Mouse (Mus musculus): ENCODE results near the gene Nrxn3.

Gene Nrxn3

GRCm38 (mm10) chr12:89836271-89836670 is 1113.6 kb downstream of the Nrxn3 start:
- DNase-seq, result no peak

- DNase-seq, result no peak
Measured at GRCm38 (mm10) chr12:89842861-89843260, 1120.2 kb downstream of the Nrxn3 start.

DNA sequence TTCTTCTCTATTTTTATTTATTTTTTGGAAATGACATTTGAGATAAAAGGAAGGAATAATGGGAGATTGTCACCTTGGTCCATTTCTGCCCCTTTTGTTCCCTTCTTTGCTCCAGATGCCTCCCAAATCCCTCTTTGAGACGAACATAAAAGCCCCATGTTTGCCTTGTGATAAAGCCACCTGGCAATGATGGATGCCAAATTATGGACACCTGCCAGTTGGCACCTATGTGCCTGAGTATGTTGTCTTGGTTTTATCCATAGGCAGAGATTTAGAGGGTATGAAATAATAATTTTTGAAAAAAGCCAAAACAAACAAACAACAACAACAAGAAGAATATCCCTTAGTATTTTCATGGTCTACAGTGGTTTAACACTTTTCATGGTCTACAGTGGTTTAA is 1125.4 kb downstream of the Nrxn3 start:
- DNase-seq, result no peak

- DNase-seq, result no peak
Measured at GRCm38 (mm10) chr12:89854355-89854754, 1131.7 kb downstream of the Nrxn3 start.

DNA sequence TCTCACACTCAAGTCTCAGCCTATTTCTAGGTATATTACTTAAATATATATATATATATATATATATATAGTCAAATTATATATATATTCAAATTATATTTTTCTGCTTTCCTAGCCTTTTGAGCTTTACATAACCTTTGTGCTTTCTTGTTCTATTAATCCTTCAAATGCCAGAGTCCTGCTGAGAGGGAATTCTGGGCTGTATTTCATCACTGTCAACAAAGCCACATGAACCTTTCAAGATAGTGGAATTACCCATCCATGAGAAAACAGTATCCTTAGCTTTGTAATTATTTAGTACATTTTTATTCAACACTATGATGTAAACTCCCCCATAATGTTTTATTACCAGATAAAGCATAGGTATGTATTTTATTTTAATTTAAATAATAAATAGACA is 1144.4 kb downstream of the Nrxn3 start:
- DNase-seq, result no peak

GRCm38 (mm10) chr12:89882617-89883370 is 1160.1 kb downstream of the Nrxn3 start:
- DNase-seq, result no peak

DNA sequence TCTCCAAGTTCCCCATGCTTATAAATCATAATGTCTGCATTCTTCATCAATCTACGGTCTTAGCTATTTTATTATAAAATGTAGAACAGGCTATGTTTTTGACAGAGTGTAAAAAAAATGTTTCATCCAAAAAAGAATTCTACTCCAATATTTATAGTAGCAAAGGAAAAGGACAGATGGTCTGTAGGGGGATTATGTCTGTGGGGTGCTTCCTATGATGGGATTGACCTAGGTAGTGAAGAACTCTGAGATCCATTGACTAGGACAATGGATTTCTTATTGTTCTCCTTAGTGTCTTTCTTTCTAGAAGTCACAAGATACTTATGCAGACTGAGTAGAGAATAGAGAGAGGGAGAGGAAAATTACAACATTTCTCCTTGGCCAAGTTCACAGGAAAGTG is 1161.9 kb downstream of the Nrxn3 start:
- DNase-seq, result no peak

DNA sequence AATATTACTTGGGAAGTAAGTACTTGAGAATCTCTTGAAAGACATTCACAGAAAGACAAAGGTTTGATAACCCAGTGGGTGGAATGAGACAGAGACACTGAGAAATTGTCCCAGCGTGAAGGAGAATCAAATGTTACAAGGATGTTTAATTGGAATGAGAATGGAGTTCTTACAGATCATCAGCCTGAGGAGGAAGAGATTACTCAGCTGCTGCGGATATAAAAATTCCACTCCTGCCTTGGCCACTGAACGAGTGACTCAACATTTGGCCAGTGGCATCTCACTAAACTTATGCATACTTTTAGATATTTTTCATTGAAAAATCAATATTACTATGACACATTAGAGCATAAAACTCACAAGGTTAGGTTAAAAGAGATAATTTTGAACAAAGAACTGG is 1166.0 kb downstream of the Nrxn3 start:
- no peak for DNase-seq

DNA sequence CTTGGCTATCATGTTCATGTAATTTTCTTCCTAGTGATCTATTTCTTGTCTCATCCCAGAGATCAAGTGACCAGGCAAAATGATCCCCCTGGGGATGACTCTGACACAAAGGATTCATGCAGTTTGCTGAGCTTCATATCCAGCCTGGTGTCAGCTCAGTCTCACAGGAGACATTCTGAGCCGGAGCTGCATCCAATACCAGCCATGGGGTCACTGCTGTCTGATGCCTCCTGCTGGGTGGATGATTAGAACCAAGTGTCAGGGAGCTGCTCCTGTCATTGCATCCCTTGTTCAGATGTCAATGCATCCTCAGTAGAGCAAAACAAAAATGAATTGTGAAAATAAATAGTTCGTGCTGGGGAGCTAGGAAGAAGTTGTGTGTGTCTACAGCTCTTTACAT is 1174.2 kb downstream of the Nrxn3 start:
- no peak for DNase-seq

- no peak for DNase-seq
Measured at GRCm38 (mm10) chr12:89909578-89909977, 1186.9 kb downstream of the Nrxn3 start.

DNA sequence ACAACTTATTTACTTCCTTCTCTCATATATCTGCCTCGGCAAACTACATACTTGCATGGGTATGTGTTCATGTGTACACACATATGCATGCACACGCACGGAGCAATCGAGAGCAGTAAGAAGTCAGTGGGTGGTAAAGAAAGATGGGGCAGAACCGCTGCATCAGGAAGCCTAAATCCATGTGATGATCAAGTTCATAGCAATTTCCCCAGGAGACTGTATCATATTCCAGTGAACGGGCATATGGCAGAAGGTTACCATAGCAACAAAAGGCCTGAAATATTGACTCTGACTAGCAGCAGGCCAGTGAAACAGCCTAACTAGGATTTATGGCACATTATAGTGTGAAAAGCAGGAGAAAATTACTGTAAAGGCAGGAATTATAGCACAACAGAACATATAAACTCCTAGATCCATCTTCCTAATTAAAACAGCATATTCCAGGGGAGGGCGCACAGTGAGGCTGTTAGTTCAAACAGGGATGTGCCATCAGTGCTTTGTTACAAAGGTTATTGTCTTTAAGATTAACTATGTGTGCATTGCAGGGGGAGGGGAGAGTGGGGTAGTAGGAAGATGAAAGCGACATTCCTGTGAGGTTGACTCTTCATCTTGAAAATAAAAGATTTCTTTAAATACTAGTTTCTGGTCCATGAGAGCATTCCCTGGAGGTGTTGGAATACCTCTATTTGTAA is 1195.6 kb downstream of the Nrxn3 start:
- DNase-seq, result no peak

- DNase-seq, result no peak
Measured at GRCm38 (mm10) chr12:89932338-89932737, 1209.7 kb downstream of the Nrxn3 start.

DNA sequence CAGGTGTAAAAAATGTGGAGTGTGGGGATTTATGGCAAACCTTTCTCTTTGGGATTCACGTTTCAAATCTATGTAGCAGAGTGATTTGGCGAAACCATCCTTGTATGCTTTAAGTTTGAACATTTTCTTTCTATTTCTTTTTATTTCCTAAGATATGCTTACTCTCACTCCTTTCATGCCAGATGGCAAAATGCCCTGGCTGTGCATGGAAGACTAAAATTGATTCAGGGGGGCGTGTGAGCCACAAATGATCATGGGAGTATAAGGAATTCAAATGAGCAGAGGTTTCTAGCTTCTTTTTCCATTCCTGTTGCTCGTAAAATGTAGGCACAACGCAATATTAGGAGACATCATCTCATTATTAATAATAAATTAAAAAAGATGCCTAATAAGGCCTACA is 1211.0 kb downstream of the Nrxn3 start:
- DNase-seq, result no peak

DNA sequence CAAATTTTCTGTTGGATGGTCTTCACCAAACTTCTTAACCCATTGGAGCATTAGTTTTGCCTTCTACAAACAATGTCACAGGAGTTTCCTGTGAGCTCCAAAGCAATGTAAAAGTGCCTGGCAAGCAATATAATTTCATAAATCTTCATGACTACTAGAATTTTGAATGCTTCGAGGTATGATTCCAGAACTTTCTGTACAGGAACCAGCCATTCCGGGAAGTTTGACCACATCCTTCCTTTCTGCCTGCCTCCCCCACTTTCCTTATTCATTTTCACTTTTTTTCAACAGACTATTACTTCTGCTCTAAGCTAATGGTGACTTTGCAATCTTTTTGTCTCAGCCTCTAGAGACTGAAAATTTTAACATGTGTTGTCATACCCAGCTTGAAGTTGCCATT is 1218.1 kb downstream of the Nrxn3 start:
- no peak for DNase-seq

DNA sequence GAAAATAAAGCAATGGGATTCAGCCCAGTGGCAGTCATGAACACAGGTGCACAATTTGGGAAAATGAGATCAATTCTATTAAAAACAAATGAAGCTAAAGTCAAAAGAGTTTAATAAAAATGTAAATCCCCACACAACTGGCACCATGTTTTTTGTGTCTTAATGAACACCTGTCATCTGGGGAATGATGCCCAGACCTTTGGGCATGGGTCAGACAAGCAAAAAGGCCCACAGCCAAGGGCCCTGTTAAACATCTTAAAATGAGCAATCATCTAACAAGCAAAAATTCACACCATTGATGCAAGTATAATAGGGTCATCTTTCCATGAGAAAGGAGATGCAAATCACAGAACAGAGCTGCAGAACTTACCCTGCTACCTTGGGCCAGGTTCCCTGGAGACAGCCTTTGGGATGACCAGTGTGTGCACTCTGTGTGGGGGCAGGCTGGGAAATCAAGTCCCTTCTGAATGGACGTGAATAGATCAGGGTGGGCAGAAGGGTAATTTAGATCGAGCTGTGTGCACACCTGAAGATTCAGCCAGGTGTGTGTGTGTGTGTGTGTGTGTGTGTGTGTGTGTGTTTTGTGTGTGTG is 1223.3 kb downstream of the Nrxn3 start:
- no peak for DNase-seq

DNA sequence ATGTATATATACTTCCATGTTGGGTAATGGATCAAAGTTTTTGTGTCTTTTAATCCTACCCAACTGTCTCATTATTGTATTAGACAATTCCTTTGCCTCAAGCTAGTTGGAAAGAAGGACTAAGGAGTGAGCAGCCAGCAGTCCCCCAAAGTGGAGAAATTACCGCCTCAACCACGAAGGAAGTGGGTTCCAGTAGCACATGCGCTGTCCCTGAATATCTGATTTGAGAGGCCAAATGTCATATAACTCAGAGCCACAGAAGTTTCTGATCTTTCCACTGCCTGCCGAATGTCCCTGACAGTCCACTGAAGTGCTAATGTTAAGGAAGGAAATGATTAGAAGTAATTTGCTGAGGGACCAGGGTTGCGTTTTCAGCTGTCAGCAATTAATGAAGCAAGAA is 1223.8 kb downstream of the Nrxn3 start:
- no peak for DNase-seq

DNA sequence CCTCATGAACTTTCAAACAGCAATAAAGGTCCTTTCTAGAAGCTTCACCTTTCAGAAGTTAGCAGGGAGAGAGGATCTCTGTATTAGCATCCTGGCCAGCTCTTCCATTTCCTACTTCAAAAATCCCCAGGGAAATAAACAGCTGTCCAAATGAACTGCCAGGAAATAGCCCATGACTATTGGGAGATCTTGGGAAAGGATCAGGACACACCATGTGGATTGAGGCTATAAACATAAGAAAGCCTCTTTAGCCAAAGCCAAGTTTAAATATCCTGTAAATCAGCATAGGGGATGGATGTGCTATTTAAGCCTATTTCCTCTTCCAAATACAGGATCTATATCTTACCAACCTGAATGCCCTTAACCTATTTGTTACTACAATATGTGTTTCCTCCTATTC is 1230.6 kb downstream of the Nrxn3 start:
- DNase-seq, result no peak

GRCm38 (mm10) chr12:89953649-89954048 is 1231.0 kb downstream of the Nrxn3 start:
- no peak for DNase-seq

- DNase-seq, result peak; percentile 33
Measured at GRCm38 (mm10) chr12:89954441-89955070, 1231.9 kb downstream of the Nrxn3 start.

GRCm38 (mm10) chr12:89963073-89963472 is 1240.4 kb downstream of the Nrxn3 start:
- no peak for DNase-seq

DNA sequence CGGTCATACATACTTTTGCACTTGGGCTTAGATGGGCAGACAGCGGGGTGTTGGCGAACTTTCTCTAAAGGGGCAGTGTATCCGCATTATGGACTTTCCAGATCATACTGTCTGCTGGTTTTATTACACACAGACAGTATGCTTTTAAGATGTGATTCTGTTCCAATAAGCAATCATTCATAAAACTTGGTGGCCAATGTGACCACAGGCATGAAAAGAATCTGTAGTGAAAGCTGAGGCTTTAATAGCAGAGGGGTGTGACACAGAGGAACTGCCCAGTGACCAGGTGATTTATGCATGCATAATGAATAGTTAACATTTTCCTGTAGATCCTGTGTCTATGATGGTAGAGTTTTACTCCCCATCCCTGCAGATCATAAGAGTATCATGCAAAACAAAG is 1254.0 kb downstream of the Nrxn3 start:
- no peak for DNase-seq

DNA sequence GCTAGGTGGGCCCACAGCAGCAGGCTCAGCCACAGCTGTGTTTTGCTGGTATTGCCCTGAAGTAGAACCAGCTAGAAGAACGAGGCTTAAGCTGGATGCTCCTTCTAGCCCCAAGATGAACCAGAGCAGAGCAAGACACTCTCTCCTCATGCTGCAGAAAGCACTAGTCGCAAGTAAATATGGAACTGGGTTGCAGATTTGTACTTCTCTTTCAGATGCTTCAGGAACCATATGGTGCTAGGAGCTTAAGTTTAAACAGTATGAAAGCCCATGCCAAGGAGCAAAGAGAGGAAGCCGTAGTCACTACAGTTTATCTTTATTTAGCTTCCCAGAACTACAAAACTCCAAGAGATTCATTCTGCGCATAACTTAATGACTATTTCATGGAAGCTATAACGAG is 1254.8 kb downstream of the Nrxn3 start:
- no peak for DNase-seq

GRCm38 (mm10) chr12:89979190-89979589 is 1256.5 kb downstream of the Nrxn3 start:
- no peak for DNase-seq

GRCm38 (mm10) chr12:89982445-89982844 is 1259.8 kb downstream of the Nrxn3 start:
- no peak for DNase-seq

Data from thymus, postnatal 14 days (tissue).